Mouse (Mus musculus): ENCODE data around the gene H2al1g.
"Not testable (repeated sequence)": the region's sequence is repeated elsewhere in the genome, so short reads cannot be mapped to it uniquely, and the experiment has no call there.

DNA sequence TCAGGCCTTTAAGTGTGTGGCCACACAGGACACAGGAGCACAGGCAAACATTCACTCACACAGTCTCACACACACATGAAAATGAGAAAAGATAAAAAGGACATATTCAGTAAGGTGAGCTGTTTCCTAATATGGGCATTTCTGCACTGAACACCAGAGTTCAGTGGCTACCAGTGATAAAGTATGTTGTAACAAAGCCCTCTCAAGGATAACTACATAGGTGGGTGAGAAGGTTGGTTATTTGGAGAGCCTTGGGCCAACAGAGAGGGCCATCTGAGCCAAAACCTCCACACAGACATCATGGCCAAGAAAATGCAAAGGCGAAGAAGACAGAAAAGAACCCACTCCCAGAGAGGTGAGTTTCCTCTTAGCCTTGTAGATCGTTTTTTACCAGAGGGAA is 9.5 kb downstream of the H2al1g start, which contains the start of gene H2al1j:
- TF ChIP-seq POLR2A, CTCF (IDR thresholded peaks at IDR 0.05; ENCODE audit: extremely low read depth, insufficient read depth, low read length): not testable (repeated sequence)
